ENCODE assay signal across 8 mouse cellular contexts in genomic region chr11:86757480-86758371, GRCm38 (mm10). TPM values are rescaled to one million over a fixed set of nuclear protein-coding genes. Genes with fewer than 3 reads are reported as not detected.
DNase-seq lines count a peak whose midpoint lies in the region; ATAC-seq and TF ChIP-seq lines count a peak whose summit lies in the region.

Cltc (minus strand) TSS chr11:86757565.

- DNase-seq in gastrocnemius, adult 8-10 months (ENCODE audit: low spot score in 2 of 2), result peak; percentile 95 to 97
- peak; percentile 96 for DNase-seq in hindlimb bud, embryonic 11.5 days (ENCODE audit: extremely low spot score, low read depth, low spot score)
- peak; percentile 98 for DNase-seq in left cerebral cortex, adult 8-10 months (ENCODE audit: low spot score in 2 of 2)
- DNase-seq in right cerebral cortex, postnatal 10 days (ENCODE audit: low spot score in 2 of 2), result peak; percentile 99
- peak; percentile 94 for DNase-seq in urinary bladder, postnatal 25 days (ENCODE audit: low spot score)

- no peaks in the 10 kb centered on the region for H3K9me3 ChIP-seq in megakaryocyte, embryonic 14.5 days

- peak; percentile 86 for TF ChIP-seq POLR2A in cortical plate, adult 2 months (IDR thresholded peaks at IDR 0.05; ENCODE audit: extremely low read depth, insufficient read depth, low read length)

- no peak for TF ChIP-seq CTCF in cortical plate, adult 2 months (IDR thresholded peaks at IDR 0.05; ENCODE audit: extremely low read depth, insufficient read depth, low read length)

- H3K4me1 ChIP-seq in cortical plate, adult 2 months (ENCODE audit: control insufficient read depth, insufficient read depth, low read length), result no peaks in the 10 kb centered on the region; the same call in 1 of the 2 replicates
- H3K4me1 ChIP-seq in megakaryocyte, embryonic 14.5 days, result peaks cover 55% of the 10 kb centered on the region

- peaks cover 16% of the 10 kb centered on the region for H3K36me3 ChIP-seq in megakaryocyte, embryonic 14.5 days (replicated peaks; ENCODE audit: low read length)

- peak; percentile 83 for ATAC-seq in activated CD4-positive, CD25-positive, alpha-beta regulatory T cell, adult 4 months

- no peaks in the 10 kb centered on the region for H3K27me3 ChIP-seq in megakaryocyte, embryonic 14.5 days (replicated peaks)

- H3K27ac ChIP-seq in cortical plate, adult 2 months (ENCODE audit: insufficient read depth, low read length), result peak within 1 kb of the TSS; percentile 98

- peak within 1 kb of the TSS; percentile 97 for H3K4me3 ChIP-seq in cortical plate, adult 2 months (ENCODE audit: insufficient read depth, low read length)
- peak within 1 kb of the TSS; percentile 99 for H3K4me3 ChIP-seq in megakaryocyte, embryonic 14.5 days (replicated peaks)

RNA-seq across cellular contexts. Expression of gene Cltc, which starts in this region (rescaled TPM):
- 10 to 100 TPM; 79.9 to 83.6 TPM for polyA plus RNA-seq in activated CD4-positive, CD25-positive, alpha-beta regulatory T cell, adult 4 months (2017; shearing (Covaris generic))
- 321 and 326 TPM in 2 replicates for polyA plus RNA-seq in cortical plate, adult 2 months (2012; rRNA removed)
- 100 to 1,000 TPM; 106 to 149 (median 123) TPM for total RNA-seq in gastrocnemius, adult 8-10 months (2022)
- total RNA-seq in left cerebral cortex, adult 8-10 months (2022), result 100 to 1,000 TPM; 529 to 551 (median 542) TPM
- polyA plus RNA-seq in megakaryocyte, embryonic 14.5 days (2012; ENCODE audit: insufficient read depth, low replicate concordance), result 8.7 and 11.1 TPM in 2 replicates

Comparison
In these comparisons a context has a peak if more than half of its experiments do, and no peak if none do; other contexts are left out.
1. Peak in every context shown above with its lines: DNase-seq, ATAC-seq, H3K4me3 ChIP-seq and H3K27ac ChIP-seq.